Mouse (Mus musculus): ENCODE results near the gene Gls2.

Gls2 gene

GRCm38 (mm10) chr10:128236321-128236720 is 42.1 kb downstream of the Gls2 start:
- DNase-seq = no peak

DNA sequence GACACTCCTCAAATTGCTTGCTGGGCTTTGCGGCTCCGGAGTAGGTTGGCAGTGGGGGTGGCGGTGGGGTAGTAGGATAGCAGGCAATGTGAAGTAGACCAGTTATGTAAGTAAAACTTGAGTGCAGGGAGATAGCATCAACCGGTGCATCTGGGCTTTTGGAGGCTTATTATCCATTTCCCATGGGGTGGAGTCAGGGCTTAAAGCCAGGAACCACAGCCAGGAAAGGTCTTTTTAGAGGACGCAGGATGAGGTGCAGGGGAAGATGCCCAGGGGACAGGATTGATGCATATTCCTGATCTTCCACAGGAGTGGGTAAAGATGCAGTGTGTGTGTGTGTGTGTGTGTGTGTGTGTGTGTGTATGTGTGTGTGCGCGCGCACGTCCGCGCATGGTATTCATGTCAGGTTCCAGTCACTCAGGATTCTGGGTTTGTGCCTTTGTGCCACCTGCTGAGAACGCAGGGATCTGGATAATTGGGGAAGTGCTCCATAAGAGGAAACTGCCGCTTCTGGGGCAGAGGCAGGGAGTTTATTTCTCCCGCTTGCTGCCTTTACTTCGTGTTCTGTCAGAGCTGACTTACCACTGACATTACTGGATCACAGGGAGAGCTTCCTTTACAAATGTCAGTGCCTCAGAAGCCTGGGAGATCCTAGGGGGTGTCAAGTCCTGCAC is 43.7 kb downstream of the Gls2 start:
- DNase-seq = peak; percentile 33

DNA sequence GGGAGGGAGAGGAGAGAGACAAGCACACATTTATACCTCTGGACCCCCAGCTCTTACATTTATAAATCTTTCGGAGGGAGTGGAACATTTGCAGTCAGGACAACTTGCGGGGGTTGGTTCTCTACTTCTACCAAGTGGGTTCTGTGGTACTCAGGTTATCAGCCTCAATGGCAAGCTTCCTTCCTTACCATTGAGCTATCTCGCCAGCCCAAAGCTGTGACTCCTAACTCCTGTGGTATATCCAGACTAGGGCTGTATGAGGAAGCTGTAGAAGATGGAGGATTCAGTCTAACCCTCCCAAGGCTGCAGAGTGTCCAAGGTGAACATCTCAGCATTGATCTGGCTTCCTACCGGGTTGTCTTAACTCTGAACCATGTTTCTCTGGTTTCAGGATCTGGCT is 44.9 kb downstream of the Gls2 start:
- no peak for DNase-seq

- DNase-seq = no peak
Measured at GRCm38 (mm10) chr10:128240131-128240530, 45.9 kb downstream of the Gls2 start.

- no peak for DNase-seq
Measured at GRCm38 (mm10) chr10:128243252-128243651, 49.0 kb downstream of the Gls2 start.

GRCm38 (mm10) chr10:128244121-128244520 is 49.9 kb downstream of the Gls2 start:
- no peak for DNase-seq

- DNase-seq = no peak
Measured at GRCm38 (mm10) chr10:128247020-128247732, 52.9 kb downstream of the Gls2 start.

GRCm38 (mm10) chr10:128250565-128250964 is 56.3 kb downstream of the Gls2 start:
- DNase-seq = no peak

GRCm38 (mm10) chr10:128253677-128254255 is 59.5 kb downstream of the Gls2 start, which contains the start of gene Apon:
Apon (plus strand) TSS chr10:128254096.
- DNase-seq = no peak

DNA sequence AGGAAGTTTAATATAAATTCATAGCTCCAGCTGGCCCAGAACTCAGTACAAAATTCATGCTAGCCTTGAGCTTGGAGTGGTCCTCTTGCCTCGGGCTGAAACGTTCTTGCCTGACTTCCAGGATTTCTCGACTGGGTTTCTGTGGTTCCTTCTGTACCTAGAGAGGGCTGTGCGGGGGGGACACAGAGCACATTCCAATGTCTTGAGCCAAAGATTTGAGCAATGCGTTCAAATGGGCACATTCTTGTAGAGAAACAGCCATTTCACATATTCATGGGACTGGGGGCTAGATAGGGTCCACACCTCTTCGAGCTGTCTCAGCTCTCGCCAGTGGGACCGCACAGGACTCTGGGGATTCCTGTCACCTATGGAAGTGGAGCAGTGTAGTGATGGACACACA is 61.7 kb downstream of the Gls2 start:
- DNase-seq = no peak

DNA sequence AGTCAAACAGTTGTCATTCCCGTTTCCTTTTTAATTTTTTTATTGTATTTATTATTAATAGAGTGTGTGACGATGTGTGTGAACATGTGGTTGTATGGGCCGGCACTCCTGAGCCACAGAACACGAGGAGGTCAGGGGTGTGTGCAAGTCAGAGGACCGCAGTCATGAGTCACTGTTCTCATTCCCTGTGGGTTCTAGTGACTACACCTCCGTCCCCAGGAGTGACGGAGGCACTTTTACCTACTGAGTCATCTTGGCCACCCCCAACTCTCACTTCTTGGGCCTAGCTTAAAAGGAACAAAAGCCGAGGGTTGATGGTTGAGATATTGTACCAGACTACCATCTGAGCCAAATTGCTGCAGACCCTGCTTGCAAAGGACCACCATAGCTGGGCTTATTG is 62.1 kb downstream of the Gls2 start:
- no peak for DNase-seq

GRCm38 (mm10) chr10:128258953-128259352 is 64.7 kb downstream of the Gls2 start:
- DNase-seq = no peak
